8 mouse cellular contexts compared by ENCODE assay signal in genomic region chr5:69557404-69557935, GRCm38 (mm10). TPM values are rescaled to one million over a fixed set of nuclear protein-coding genes. Genes with fewer than 3 reads are reported as not detected.
DNase-seq lines count a peak whose midpoint lies in the region; ATAC-seq and TF ChIP-seq lines count a peak whose summit lies in the region.

No protein-coding gene starts in this region.

- H3K79me2 ChIP-seq in macrophage (ENCODE audit: inconsistent target): peaks cover 12% of the 10 kb centered on the region; the same call in 1 of the 2 replicates

- H3K4me2 ChIP-seq in heart, postnatal 0 days (ENCODE audit: low read depth, low read length): peak overlapping the region; percentile 66

- DNase-seq in kidney, adult 2 months: no peak
- DNase-seq in kidney, postnatal 14 days: no peak
- DNase-seq in c-Kit-positive CD71-positive TER-119-positive erythroid progenitor cells, embryonic 14.5 days (ENCODE audit: low spot score): peak; percentile 49
- DNase-seq in heart, postnatal 0 days (ENCODE audit: low spot score): peak; percentile 25
- peak; percentile 23 for DNase-seq in thymus, postnatal 4 days
- no peak for DNase-seq in layer of hippocampus, adult 9-10 months (ENCODE audit: low spot score)

- no peak for ATAC-seq in heart, postnatal 0 days (ENCODE audit: insufficient read depth, low read depth)

- H3K27me3 ChIP-seq in kidney, adult 2 months (replicated peaks; ENCODE audit: control insufficient read depth, insufficient read depth, low read length): no peaks in the 10 kb centered on the region
- H3K27me3 ChIP-seq in E14TG2a.4 (ENCODE audit: insufficient read depth, low read length): no peaks in the 10 kb centered on the region
- H3K27me3 ChIP-seq in heart, postnatal 0 days (ENCODE audit: control insufficient read depth, insufficient read depth, low read length): no peaks in the 10 kb centered on the region

- no peak for TF ChIP-seq CTCF in kidney, adult 2 months (conservative IDR thresholded peaks at IDR 0.05; ENCODE audit: insufficient read depth, insufficient read length, low read depth, low read length)
- TF ChIP-seq CTCF in E14TG2a.4 (conservative IDR thresholded peaks at IDR 0.05; ENCODE audit: low read length): no peak
- TF ChIP-seq CTCF in heart, postnatal 0 days (IDR thresholded peaks at IDR 0.05; ENCODE audit: low read depth): no peak

- peaks cover 5% of the 10 kb centered on the region for H3K36me3 ChIP-seq in kidney, adult 2 months (ENCODE audit: control insufficient read depth, insufficient read depth, low read length)
- H3K36me3 ChIP-seq in E14TG2a.4 (ENCODE audit: insufficient read depth, low read length) (peaks cover 29% of the 10 kb centered on the region), macrophage (ENCODE audit: inconsistent target) (peaks cover 23% of the 10 kb centered on the region)
- peaks cover 27% of the 10 kb centered on the region for H3K36me3 ChIP-seq in heart, postnatal 0 days (replicated peaks; ENCODE audit: control insufficient read depth, insufficient read depth, low read length)

- H3K4me1 ChIP-seq in kidney, adult 2 months (ENCODE audit: control insufficient read depth, insufficient read depth, low read length): no peaks in the 10 kb centered on the region
- peaks cover 2% of the 10 kb centered on the region; the same call in 1 of the 2 replicates for H3K4me1 ChIP-seq in E14TG2a.4 (replicated peaks; ENCODE audit: low read depth, low read length)
- 0 out of 2 replicates have a peak, but pooled peaks cover 9% of the 10 kb centered on the region for H3K4me1 ChIP-seq in heart, postnatal 0 days (ENCODE audit: control insufficient read depth, insufficient read depth)

- H3K9ac ChIP-seq in heart, postnatal 0 days (replicated peaks; ENCODE audit: low read depth, low read length): peak overlapping the region; percentile 98

- no peak for TF ChIP-seq POLR2A in kidney, adult 2 months (IDR thresholded peaks at IDR 0.05; ENCODE audit: low read depth, low read length)

- TF ChIP-seq EP300 in heart, postnatal 0 days (IDR thresholded peaks at IDR 0.05; ENCODE audit: low read depth): no peak

- no peaks in the 10 kb centered on the region for H3K9me3 ChIP-seq in E14TG2a.4 (ENCODE audit: low read length)
- no peaks in the 10 kb centered on the region for H3K9me3 ChIP-seq in heart, postnatal 0 days (replicated peaks; ENCODE audit: control insufficient read depth, low read length)

- WGBS in kidney, adult 2 months: 6% methylated on average over 16 of the region's 16 CpGs
- 12% methylated on average over 16 of the region's 16 CpGs for WGBS in heart, postnatal 0 days
- 9% methylated on average over 16 of the region's 16 CpGs for WGBS in macrophage (ENCODE audit: missing documents)

- H3K27ac ChIP-seq in kidney, adult 2 months (ENCODE audit: insufficient read depth, low read depth, low read length): peak overlapping the region; percentile 42; the same call in 1 of the 2 replicates
- peak overlapping the region; percentile 96 for H3K27ac ChIP-seq in heart, postnatal 0 days (ENCODE audit: low read depth)
- no peak overlapping the region for H3K27ac ChIP-seq in macrophage

- peak overlapping the region; percentile 92 for H3K4me3 ChIP-seq in kidney, adult 2 months (ENCODE audit: insufficient read depth, low read depth, low read length)
- H3K4me3 ChIP-seq in E14TG2a.4 (replicated peaks; ENCODE audit: low read length) (peak overlapping the region; percentile 88), macrophage (ENCODE audit: inconsistent target) (peak overlapping the region; percentile 71)
- H3K4me3 ChIP-seq in heart, postnatal 0 days (ENCODE audit: low read depth, low read length): peak overlapping the region; percentile 99

RNA-seq across cellular contexts. Expression of gene Guf1, which starts 0.7 kb away (rescaled TPM):
- polyA plus RNA-seq in kidney, adult 2 months (2012; rRNA removed): 6.6 and 6.9 TPM in 2 replicates
- 21.8 and 32.7 TPM in 2 replicates for total RNA-seq in heart, postnatal 0 days (2014; rRNA removed; ENCODE audit: low replicate concordance)
- polyA plus RNA-seq in heart, postnatal 0 days (2015; fragmentation: Nextera tagmentation; extraction: Ambion mirVana): 37.2 and 38.6 TPM in 2 replicates
- 100 to 1,000 TPM in 2 of 26 experiments, 10 to 100 TPM in 23, 1 to 10 TPM in 1; 8.4 to 112 (median 46.3) TPM for total RNA-seq in macrophage (2018; cell fraction: chromatin; rRNA removed)
- 10 to 100 TPM in 5 of 26 experiments, 1 to 10 TPM in 21; 5.5 to 12.4 (median 8.3) TPM for total RNA-seq in macrophage (2018; cell fraction: cytosol; rRNA removed)
- 10 to 100 TPM in 23 of 26 experiments, 1 to 10 TPM in 3; 8.6 to 79.1 (median 22.4) TPM for total RNA-seq in macrophage (2018; cell fraction: nucleus; rRNA removed)
- polyA plus RNA-seq in macrophage (2018): 10.7 to 11.8 TPM (median 10.8 TPM) in 3 replicates

RNA-seq across cellular contexts. Expression of gene Yipf7, which starts 15.0 kb away (rescaled TPM):
- polyA plus RNA-seq in kidney, adult 2 months (2012; rRNA removed): 2.1 TPM in 1 of 2 replicates, not detected in the other
- total RNA-seq in heart, postnatal 0 days (2014; rRNA removed; ENCODE audit: low replicate concordance): 55.3 and 103 TPM in 2 replicates
- polyA plus RNA-seq in heart, postnatal 0 days (2015; fragmentation: Nextera tagmentation; extraction: Ambion mirVana): 107 and 118 TPM in 2 replicates
- 1 to 10 TPM in 1 of 26 experiments, under 1 TPM in 1, not detected in 24; 0.73 to 2.0 TPM for total RNA-seq in macrophage (2018; cell fraction: chromatin; rRNA removed)
- total RNA-seq in macrophage (2018; cell fraction: cytosol; rRNA removed): under 1 TPM in 15 of 26 experiments, not detected in 11; 0.14 to 0.84 (median 0.32) TPM
- under 1 TPM in 1 of 26 experiments, not detected in 25; 0.59 TPM for total RNA-seq in macrophage (2018; cell fraction: nucleus; rRNA removed)
- polyA plus RNA-seq in macrophage (2018): 0.51 to 1.1 TPM in 2 of 3 replicates, not detected in the other

RNA-seq across cellular contexts. Expression of gene Gnpda2, which starts 34.7 kb away (rescaled TPM):
- 16.0 and 17.9 TPM in 2 replicates for polyA plus RNA-seq in kidney, adult 2 months (2012; rRNA removed)
- total RNA-seq in heart, postnatal 0 days (2014; rRNA removed; ENCODE audit: low replicate concordance): 14.9 and 18.9 TPM in 2 replicates
- polyA plus RNA-seq in heart, postnatal 0 days (2015; fragmentation: Nextera tagmentation; extraction: Ambion mirVana): 46.4 and 51.2 TPM in 2 replicates
- 10 to 100 TPM in 10 of 26 experiments, 1 to 10 TPM in 15, under 1 TPM in 1; 0.69 to 18.0 (median 8.0) TPM for total RNA-seq in macrophage (2018; cell fraction: chromatin; rRNA removed)
- 10 to 100 TPM; 10.5 to 20.1 (median 15.8) TPM for total RNA-seq in macrophage (2018; cell fraction: cytosol; rRNA removed)
- total RNA-seq in macrophage (2018; cell fraction: nucleus; rRNA removed): 10 to 100 TPM in 11 of 26 experiments, 1 to 10 TPM in 15; 3.1 to 18.9 (median 9.0) TPM
- 15.6 to 28.8 TPM (median 18.8 TPM) in 3 replicates for polyA plus RNA-seq in macrophage (2018)

Comparison
In these comparisons a context has a peak if more than half of its experiments do, and no peak if none do; other contexts are left out.
1. DNase-seq: peak in c-Kit-positive CD71-positive TER-119-positive erythroid progenitor cells, embryonic 14.5 days (single experiment), heart, postnatal 0 days (single experiment) and thymus, postnatal 4 days (single experiment); none in kidney, adult 2 months (single experiment), kidney, postnatal 14 days (single experiment) and layer of hippocampus, adult 9-10 months (single experiment).
2. RNA of gene Yipf7, which starts 15.0 kb away (polyA plus RNA-seq): 107 to 118 TPM in heart, postnatal 0 days; 2.1 TPM in kidney, adult 2 months and 0.51 to 1.1 TPM in macrophage; every median in the first group is over 10 times any median in the second.
3. Peak in every context shown above with its lines, with median percentiles within 50 percentile points of each other: H3K4me3 ChIP-seq.